Mouse (Mus musculus) spleen, adult 2 months (tissue): Measurements from ENCODE around the gene Camta1. TPM values are rescaled to one million over a fixed set of nuclear protein-coding genes. Genes with fewer than 3 reads are reported as not detected.

ENCODE experiments used
- DNase-seq, 2 experiments: peaks; one replicate each; pipeline versions ENCODE4 v3.0.0 to v3.0.0-alpha.2; 2012 to 2021; ENCODE audit warnings: low spot score in 2 of 2, low read depth in 1 of 2
- H3K27ac ChIP-seq: fragments of 200-500 bp; 2 replicates; pipeline ENCODE4 v1.5.1; 2012; ENCODE audit warnings: low read length, inconsistent platforms; ENCODE audit not compliant: insufficient read depth
- H3K27me3 ChIP-seq: fragments of 200-500 bp; 2 replicates; pipeline ENCODE4 v1.6.1; 2012; ENCODE audit warnings: mild to moderate bottlenecking, moderate library complexity, low read length, inconsistent platforms; ENCODE audit not compliant: control insufficient read depth, insufficient read depth
- H3K36me3 ChIP-seq: fragments of 200-500 bp; 2 replicates; pipeline ENCODE4 v1.6.1; 2012; ENCODE audit warnings: mild to moderate bottlenecking, low read length, inconsistent platforms; ENCODE audit not compliant: control insufficient read depth, insufficient read depth
- H3K4me1 ChIP-seq: fragments of 200-500 bp; 2 replicates; pipeline ENCODE4 v1.6.1; 2011; ENCODE audit warnings: inconsistent platforms; ENCODE audit not compliant: control insufficient read depth, insufficient read depth, insufficient read length
- H3K4me3 ChIP-seq: fragments of 200-500 bp; 2 replicates; pipeline ENCODE4 v1.5.1; 2011; ENCODE audit warnings: mild to moderate bottlenecking, inconsistent platforms; ENCODE audit not compliant: insufficient read depth, insufficient read length; ENCODE audit errors: extremely low read depth
- CTCF ChIP-seq: fragments of 200-500 bp; IDR thresholded peaks from 2 replicates; pipeline ENCODE4 v1.5.1; 2011; ENCODE audit warnings: mild to moderate bottlenecking, inconsistent platforms; ENCODE audit not compliant: insufficient read depth, insufficient read length, insufficient replicate concordance; ENCODE audit errors: extremely low read depth
- POLR2A ChIP-seq: fragments of 200-500 bp; IDR thresholded peaks from 2 replicates; pipeline ENCODE4 v1.6.1; 2011; ENCODE audit warnings: low read depth, low read length, inconsistent platforms
- WGBS: fragments of 180-500 bp; shearing (Covaris S2); methylation state at CpG from one replicate; pipeline ENCODE4 v1.1.7; 2018; 5-methylcytosine and 5-hydroxymethylcytosine counted together
- polyA plus RNA-seq: library from polyadenylated mRNA; depleted of rRNA; stranded (reverse); fragments of >200 nt; gene quantifications from 2 replicates; pipeline ENCODE4 v1.2.3, GENCODE M21; 2012

Camta1 gene
- polyA plus RNA-seq, 1 experiment: 7.7 TPM

- TF ChIP-seq POLR2A: no peak
- TF ChIP-seq CTCF: no peak
- WGBS: 55% methylated on average over 8 of the region's 8 CpGs
Measured at GRCm38 (mm10) chr4:151408811-151409210, 452.9 kb downstream of the Camta1 start.

GRCm38 (mm10) chr4:151408246-151408645, 453.4 kb downstream of the Camta1 start:
- no peak overlapping the region for H3K4me3 ChIP-seq
- H3K27me3 ChIP-seq: no peaks in the 10 kb centered on the region
- WGBS: 89% methylated on average over 4 of the region's 4 CpGs
- no peaks in the 10 kb centered on the region for H3K36me3 ChIP-seq
- no peaks in the 10 kb centered on the region for H3K4me1 ChIP-seq
- no peak for DNase-seq
- no peak for TF ChIP-seq POLR2A
- TF ChIP-seq CTCF: no peak
- H3K27ac ChIP-seq: no peak overlapping the region

More at GRCm38 (mm10) chr4:151408811-151409210, 452.9 kb downstream of the Camta1 start:
- Histone ChIP-seq H3K27ac (no peak overlapping the region), H3K4me1 (no peaks in the 10 kb centered on the region), H3K27me3 (no peaks in the 10 kb centered on the region), H3K36me3 (no peaks in the 10 kb centered on the region), H3K4me3 (no peak overlapping the region)
- no peak for DNase-seq

DNA sequence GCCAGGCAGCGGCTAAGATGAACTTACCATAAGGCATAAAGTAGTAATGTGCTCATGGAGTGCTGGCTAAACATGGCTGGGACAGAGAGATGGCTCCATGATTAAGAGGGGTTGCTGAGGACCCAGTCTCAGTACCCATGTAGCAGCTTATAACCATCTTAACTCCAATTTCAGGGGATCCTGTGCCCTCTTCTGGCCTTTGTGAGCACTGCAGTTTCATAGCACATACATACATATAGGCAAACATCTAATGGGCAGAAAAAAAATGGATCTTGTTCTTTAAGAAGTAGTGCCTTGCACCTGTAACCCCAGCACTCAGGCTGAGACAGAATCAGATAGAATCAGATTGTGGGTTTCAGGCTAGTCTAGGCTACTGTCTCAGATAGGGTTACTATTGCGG, 454.5 kb downstream of the Camta1 start:
- Histone ChIP-seq H3K4me3 (no peak overlapping the region), H3K36me3 (no peaks in the 10 kb centered on the region), H3K4me1 (no peaks in the 10 kb centered on the region), H3K27ac (no peak overlapping the region), H3K27me3 (no peaks in the 10 kb centered on the region)
- DNase-seq: no peak
- WGBS: 91% methylated on average over 2 of the region's 2 CpGs
- no peak for TF ChIP-seq POLR2A
- TF ChIP-seq CTCF: no peak

DNA sequence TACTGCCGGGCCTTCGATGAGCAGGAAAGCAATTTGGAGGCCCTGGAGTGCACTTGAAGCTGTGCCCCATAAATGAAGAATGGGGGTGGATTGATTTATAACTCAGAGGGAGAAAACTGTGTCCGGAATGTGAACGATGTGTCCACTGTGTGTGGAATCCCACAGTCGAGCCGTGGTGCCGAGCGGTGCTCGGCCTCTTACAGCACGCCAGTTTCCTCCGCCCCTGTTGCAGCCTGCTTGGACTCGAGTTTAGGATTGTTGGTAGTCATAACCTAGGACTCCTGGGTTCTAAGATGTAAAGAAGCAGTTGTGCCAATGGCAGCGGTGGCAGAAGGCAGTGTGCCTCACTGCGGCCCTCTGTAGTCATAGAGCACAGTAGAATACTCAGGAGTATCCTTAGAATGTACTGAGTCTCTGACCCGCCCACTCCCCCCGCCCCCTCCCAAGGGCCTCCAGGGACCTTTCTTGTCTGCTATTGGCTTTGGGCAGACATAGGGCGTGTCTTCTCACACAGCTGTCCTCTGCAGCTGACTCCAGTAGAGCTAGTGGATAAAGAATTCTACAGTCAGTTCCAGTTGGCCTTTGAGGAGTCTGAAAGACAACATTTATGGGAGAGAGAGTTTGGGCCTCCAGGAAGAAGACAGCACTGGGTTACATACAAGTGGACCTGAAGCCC, 457.0 kb downstream of the Camta1 start:
- WGBS: 73% methylated on average over 17 of the region's 17 CpGs
- H3K4me1 ChIP-seq: no peaks in the 10 kb centered on the region
- no peak for DNase-seq
- H3K4me3 ChIP-seq: no peak overlapping the region
- no peak overlapping the region for H3K27ac ChIP-seq
- H3K27me3 ChIP-seq: no peaks in the 10 kb centered on the region
- H3K36me3 ChIP-seq: no peaks in the 10 kb centered on the region
- no peak for TF ChIP-seq CTCF
- TF ChIP-seq POLR2A: no peak

- WGBS: 91% methylated on average over 22 of the region's 22 CpGs
- Histone ChIP-seq H3K27ac (no peak overlapping the region), H3K4me1 (no peaks in the 10 kb centered on the region), H3K27me3 (no peaks in the 10 kb centered on the region), H3K36me3 (no peaks in the 10 kb centered on the region), H3K4me3 (no peak overlapping the region)
- TF ChIP-seq CTCF (no peak), POLR2A (no peak)
- DNase-seq: no peak
Measured at GRCm38 (mm10) chr4:151401685-151402397, 459.8 kb downstream of the Camta1 start.

DNA sequence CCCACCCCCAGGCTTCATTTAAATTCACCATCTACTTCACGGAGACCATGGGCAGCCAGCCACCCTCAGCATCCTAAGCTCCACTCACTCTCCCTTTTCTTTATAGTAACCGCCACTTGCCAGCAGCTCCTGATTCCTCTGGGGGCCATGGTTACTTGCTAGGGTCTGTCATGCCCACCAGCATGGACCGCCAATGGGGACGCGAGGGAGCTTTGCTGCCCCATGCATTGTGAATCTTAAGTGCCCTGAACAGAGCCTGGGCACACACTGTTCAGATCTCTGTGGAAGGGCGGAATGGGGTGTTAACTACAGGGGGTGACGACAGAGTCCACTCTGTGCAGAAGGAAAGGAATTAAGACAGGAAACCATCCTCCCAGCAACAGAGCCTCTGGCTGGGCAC, 465.1 kb downstream of the Camta1 start:
- WGBS: 89% methylated on average over 7 of the region's 7 CpGs
- DNase-seq: no peak
- H3K27ac ChIP-seq: no peak overlapping the region
- TF ChIP-seq CTCF: no peak
- no peak for TF ChIP-seq POLR2A
- no peaks in the 10 kb centered on the region for H3K27me3 ChIP-seq
- no peaks in the 10 kb centered on the region for H3K4me1 ChIP-seq
- H3K4me3 ChIP-seq: no peak overlapping the region
- no peaks in the 10 kb centered on the region for H3K36me3 ChIP-seq

GRCm38 (mm10) chr4:151389345-151389744, 472.3 kb downstream of the Camta1 start:
- no peaks in the 10 kb centered on the region for H3K36me3 ChIP-seq
- DNase-seq: no peak
- no peaks in the 10 kb centered on the region for H3K27me3 ChIP-seq
- no peak overlapping the region for H3K4me3 ChIP-seq
- 85% methylated on average over 11 of the region's 11 CpGs for WGBS
- no peaks in the 10 kb centered on the region for H3K4me1 ChIP-seq
- no peak for TF ChIP-seq POLR2A
- no peak for TF ChIP-seq CTCF
- H3K27ac ChIP-seq: no peak overlapping the region
